Mouse (Mus musculus) forebrain, embryonic 11.5 days (tissue): ENCODE measurements around the gene Ablim1. TPM values are rescaled to one million over a fixed set of nuclear protein-coding genes. Genes with fewer than 3 reads are reported as not detected.

Source experiments
- ATAC-seq: fragments of 200-750 bp; cut with Nextera tagmentation; replicated peaks from 2 replicates; pipeline ENCODE4 v1.8.0; 2017; ENCODE audit warnings: moderate TSS enrichment; ENCODE audit not compliant: low FRiP score
- DNase-seq: peaks from one replicate; pipeline ENCODE4 v3.0.0-alpha.2; 2017; ENCODE audit warnings: low spot score
- H3K27ac ChIP-seq: fragments of 300-500 bp; sonication (generic); 2 replicates; pipeline ENCODE4 v1.5.1; 2014; ENCODE audit warnings: low read depth, low read length
- H3K27me3 ChIP-seq: fragments of 300-500 bp; sonication (generic); 2 replicates; pipeline ENCODE4 v1.6.1; 2014; ENCODE audit warnings: mild to moderate bottlenecking, low read length, mixed read lengths; ENCODE audit not compliant: control insufficient read depth, insufficient read depth
- H3K36me3 ChIP-seq: fragments of 300-500 bp; sonication (generic); 2 replicates; pipeline ENCODE4 v1.6.1; 2014; ENCODE audit warnings: mild to moderate bottlenecking, low read length, moderate library complexity, mixed read lengths; ENCODE audit not compliant: control insufficient read depth, insufficient read depth
- H3K4me1 ChIP-seq: fragments of 300-500 bp; sonication (generic); replicated peaks from 2 replicates; pipeline ENCODE4 v1.6.1; 2014; ENCODE audit warnings: low read length, mixed read lengths; ENCODE audit not compliant: control insufficient read depth, insufficient read depth
- H3K4me2 ChIP-seq: fragments of 300-500 bp; sonication (generic); 2 replicates; pipeline ENCODE4 v1.6.1; 2014; ENCODE audit warnings: low read depth, mild to moderate bottlenecking, low read length, moderate library complexity, mixed read lengths; ENCODE audit not compliant: severe bottlenecking
- H3K4me3 ChIP-seq: fragments of 300-500 bp; sonication (generic); 2 replicates; pipeline ENCODE4 v1.5.1; 2014; ENCODE audit warnings: low read depth, low read length
- H3K9ac ChIP-seq: fragments of 300-500 bp; sonication (generic); 2 replicates; pipeline ENCODE4 v1.6.1; 2014; ENCODE audit warnings: low read length
- H3K9me3 ChIP-seq: fragments of 300-500 bp; sonication (generic); 2 replicates; pipeline ENCODE4 v1.6.1; 2016; ENCODE audit warnings: low read length, mixed read lengths; ENCODE audit not compliant: control insufficient read depth
- WGBS: fragments of 180-500 bp; shearing (Covaris S2); extraction: QIAGEN DNeasy Blood & Tissue Kit; methylation state at CpG from one replicate; pipeline ENCODE4 v1.1.7; 2014; 5-methylcytosine and 5-hydroxymethylcytosine counted together
- polyA plus RNA-seq: library from polyadenylated mRNA; unstranded; fragments of >200 nt; fragmentation: Nextera tagmentation; extraction: Ambion mirVana; gene quantifications from 2 replicates; pipeline ENCODE4 v1.2.1, GENCODE M21; 2014

Ablim1 gene
- polyA plus RNA-seq, 1 experiment from 2014 or later: 17.0 TPM

DNA sequence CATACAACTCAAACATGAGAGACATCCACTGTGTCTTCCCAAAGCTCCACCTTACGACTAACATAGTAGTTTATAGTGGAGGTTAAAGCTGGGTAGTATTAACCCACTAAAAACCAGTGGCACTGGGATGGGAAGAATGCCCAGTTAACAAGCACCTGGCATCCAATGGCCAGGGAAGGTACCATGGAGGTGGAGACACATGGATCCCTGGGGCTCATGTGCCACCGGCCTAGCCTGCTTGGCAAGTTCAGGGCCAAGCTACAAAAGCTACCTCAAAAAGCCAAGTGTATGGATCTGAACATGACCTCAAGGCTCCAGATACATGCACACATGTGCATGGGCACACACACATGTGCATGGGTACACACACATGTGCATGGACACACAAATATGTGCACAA lies 230.8 kb downstream of the Ablim1 start:
- Histone ChIP-seq H3K4me1 (peaks cover 4% of the 10 kb centered on the region), H3K27me3 (no peaks in the 10 kb centered on the region), H3K36me3 (no peaks in the 10 kb centered on the region), H3K9ac (no peak overlapping the region), H3K27ac (no peak overlapping the region), H3K4me2 (no peak overlapping the region), H3K4me3 (no peak overlapping the region), H3K9me3 (no peaks in the 10 kb centered on the region)
- ATAC-seq (no peak), DNase-seq (no peak)
- 93% methylated on average over 2 of the region's 2 CpGs for WGBS

- WGBS: 73% methylated on average over 10 of the region's 10 CpGs
These were observed 231.6 kb downstream of the Ablim1 start for GRCm38 (mm10) chr19:57083183-57083555.

DNA sequence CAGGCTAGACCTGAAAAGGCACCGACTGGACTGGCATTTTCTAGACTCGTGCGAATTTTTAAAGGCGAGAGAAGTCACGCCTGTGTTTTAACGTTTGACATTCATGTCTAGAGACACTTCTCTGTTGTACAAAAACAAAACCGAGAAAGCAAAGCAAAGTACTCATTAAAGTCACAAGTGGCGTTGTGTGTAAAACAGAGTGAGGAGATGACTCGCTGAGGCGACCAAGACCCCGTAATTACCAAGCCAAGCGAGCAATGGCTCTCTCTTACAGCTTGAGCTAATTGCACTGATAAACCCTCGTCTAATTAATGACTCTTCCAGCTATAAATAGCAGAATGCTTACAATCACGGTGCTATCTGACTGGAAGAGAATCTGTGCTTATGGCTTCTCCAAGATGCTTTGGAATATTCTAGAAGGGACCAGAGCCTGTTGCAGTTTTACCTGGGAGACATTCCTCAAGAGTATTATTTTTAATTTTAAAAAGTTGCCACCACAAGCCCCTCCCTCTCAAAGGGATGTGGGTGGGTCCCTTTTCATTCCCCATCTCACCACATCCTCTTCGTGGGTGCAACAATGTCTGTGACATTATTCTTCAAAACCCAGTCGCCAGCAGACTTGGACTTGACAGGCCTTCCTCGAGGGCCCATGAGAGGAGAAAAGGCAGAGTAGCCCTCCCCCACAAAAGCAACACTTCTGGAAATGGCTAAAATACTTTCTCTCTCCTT lies 232.1 kb downstream of the Ablim1 start:
- H3K4me2 ChIP-seq: no peak overlapping the region
- 59% methylated on average over 17 of the region's 17 CpGs for WGBS
- H3K27me3 ChIP-seq: no peaks in the 10 kb centered on the region
- no peaks in the 10 kb centered on the region for H3K36me3 ChIP-seq
- DNase-seq: no peak
- H3K4me3 ChIP-seq: no peak overlapping the region
- H3K9me3 ChIP-seq: no peaks in the 10 kb centered on the region
- H3K9ac ChIP-seq: no peak overlapping the region
- H3K27ac ChIP-seq: no peak overlapping the region
- ATAC-seq: no peak
- H3K4me1 ChIP-seq: peaks cover 10% of the 10 kb centered on the region

More at GRCm38 (mm10) chr19:57083183-57083555, 231.6 kb downstream of the Ablim1 start:
- Histone ChIP-seq H3K9ac (no peak overlapping the region), H3K9me3 (no peaks in the 10 kb centered on the region), H3K4me3 (no peak overlapping the region), H3K27ac (no peak overlapping the region), H3K36me3 (no peaks in the 10 kb centered on the region), H3K27me3 (no peaks in the 10 kb centered on the region), H3K4me2 (no peak overlapping the region), H3K4me1 (peaks cover 10% of the 10 kb centered on the region)
- DNase-seq (no peak), ATAC-seq (no peak)

GRCm38 (mm10) chr19:57081536-57081935 lies 233.2 kb downstream of the Ablim1 start:
- Histone ChIP-seq H3K4me3 (no peak overlapping the region), H3K9ac (no peak overlapping the region), H3K27me3 (no peaks in the 10 kb centered on the region), H3K27ac (no peak overlapping the region), H3K4me2 (no peak overlapping the region), H3K9me3 (no peaks in the 10 kb centered on the region), H3K4me1 (peaks cover 13% of the 10 kb centered on the region), H3K36me3 (no peaks in the 10 kb centered on the region)
- ATAC-seq (no peak), DNase-seq (no peak)
- 54% methylated on average over 4 of the region's 4 CpGs for WGBS

DNA sequence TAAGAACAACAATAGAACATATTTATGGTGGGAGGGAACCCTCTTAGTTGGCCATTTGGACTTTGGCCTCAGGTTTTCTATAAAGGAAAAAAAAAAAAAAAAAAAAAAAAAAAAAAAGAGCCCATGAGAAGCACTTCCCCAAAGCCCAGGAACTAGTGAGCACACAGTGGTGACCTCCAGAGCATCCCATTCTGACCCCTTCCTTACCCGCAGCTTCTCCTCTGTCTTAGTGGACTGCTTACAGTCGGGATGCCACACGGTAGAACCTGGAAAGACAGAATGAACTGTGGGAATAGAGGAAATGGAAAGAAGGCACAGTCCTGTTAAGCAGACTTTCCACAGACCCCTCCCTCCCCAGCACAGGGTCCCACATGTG lies 235.1 kb downstream of the Ablim1 start:
- Histone ChIP-seq H3K4me1 (peaks cover 13% of the 10 kb centered on the region), H3K27me3 (no peaks in the 10 kb centered on the region), H3K4me2 (no peak overlapping the region), H3K27ac (no peak overlapping the region), H3K9ac (no peak overlapping the region), H3K9me3 (no peaks in the 10 kb centered on the region), H3K36me3 (no peaks in the 10 kb centered on the region), H3K4me3 (no peak overlapping the region)
- ATAC-seq: no peak
- 89% methylated on average over 3 of the region's 3 CpGs for WGBS
- no peak for DNase-seq

DNA sequence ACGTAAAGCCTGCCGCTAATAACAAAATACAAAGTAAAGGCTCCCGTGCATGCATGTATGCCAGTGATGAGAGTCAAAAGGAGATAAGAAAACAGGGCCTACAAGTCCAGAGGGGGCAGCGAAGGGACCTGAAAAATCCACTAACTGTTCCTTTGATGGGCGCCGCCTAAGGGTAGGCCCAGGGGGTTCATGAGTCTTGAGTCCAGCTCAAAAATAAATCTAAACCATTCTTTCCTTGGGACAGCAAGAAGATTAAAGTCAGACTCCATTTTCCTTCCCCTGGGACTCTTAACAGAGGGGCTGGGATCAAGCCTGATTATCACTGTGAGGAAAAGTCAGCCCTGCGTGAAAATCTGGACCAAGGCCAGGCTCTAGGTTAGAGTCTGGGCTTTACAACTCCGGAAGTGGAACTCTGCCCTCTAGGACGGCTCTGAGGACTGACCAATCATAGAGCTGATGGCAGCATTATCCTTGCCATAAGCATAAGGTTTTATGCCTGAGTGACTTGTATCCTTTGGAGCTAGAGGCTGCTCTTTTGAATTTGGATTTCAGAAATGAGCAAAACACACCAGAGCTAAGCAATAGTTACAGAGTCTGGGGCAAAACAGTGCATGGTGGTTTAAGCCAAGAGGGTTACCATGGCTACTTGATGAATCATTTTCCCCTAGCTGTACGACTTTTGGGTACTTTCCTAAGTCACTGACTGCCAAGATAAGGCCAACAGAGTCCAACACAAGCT lies 235.7 kb downstream of the Ablim1 start:
- H3K36me3 ChIP-seq: no peaks in the 10 kb centered on the region
- H3K9me3 ChIP-seq: no peaks in the 10 kb centered on the region
- WGBS: 37% methylated on average over 10 of the region's 10 CpGs
- H3K27me3 ChIP-seq: no peaks in the 10 kb centered on the region
- ATAC-seq (no peak), DNase-seq (no peak)
- no peak overlapping the region; the same call in 1 of the 2 replicates for H3K4me2 ChIP-seq
- H3K9ac ChIP-seq: no peak overlapping the region
- H3K4me3 ChIP-seq: no peak overlapping the region
- peak overlapping the region; percentile 41; the same call in 1 of the 2 replicates for H3K27ac ChIP-seq
- H3K4me1 ChIP-seq: peaks cover 13% of the 10 kb centered on the region

DNA sequence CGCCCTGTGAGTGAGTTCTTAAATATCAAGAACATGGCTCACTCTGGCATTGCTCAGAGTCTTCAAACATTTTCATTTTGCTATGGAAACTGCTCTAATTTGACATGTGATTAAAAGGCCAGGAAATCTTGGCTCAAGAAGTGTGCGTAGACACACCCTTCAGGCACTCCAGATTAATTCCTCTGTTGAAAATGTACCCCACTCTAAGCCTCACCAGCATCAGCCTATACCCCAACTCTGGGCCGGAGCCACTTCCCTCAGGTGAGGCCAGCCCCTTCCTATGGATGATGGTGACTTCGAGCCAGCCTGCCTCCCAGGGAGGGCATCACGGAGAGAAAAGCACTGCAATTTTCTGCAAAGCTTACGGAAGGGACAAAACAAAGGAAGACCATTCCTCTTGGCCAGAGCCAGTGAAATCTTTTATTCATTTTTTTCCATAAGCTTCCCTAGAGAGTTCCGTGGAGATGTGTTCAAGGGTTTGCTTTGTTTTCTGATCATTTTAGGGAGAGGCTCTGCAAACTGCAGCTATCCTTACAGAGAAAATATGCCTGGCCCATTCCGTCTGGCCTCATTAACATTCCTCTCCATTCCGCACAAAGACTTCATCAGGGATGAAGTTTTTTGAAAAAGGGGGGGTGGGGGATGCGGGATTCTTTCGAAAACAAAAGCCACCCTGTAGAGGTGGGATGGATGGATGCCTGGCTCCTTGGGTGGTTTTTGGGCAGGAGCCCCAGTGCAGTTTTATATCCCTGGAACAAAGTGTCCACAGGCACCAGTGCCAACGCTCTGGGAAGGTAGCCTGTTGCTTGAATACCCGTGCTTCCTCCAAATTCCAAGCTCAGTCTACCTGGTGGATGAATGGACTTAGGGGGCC lies 236.7 kb downstream of the Ablim1 start:
- Histone ChIP-seq H3K27ac (peak overlapping the region; percentile 41), H3K4me3 (no peak overlapping the region), H3K27me3 (no peaks in the 10 kb centered on the region), H3K4me1 (peaks cover 13% of the 10 kb centered on the region), H3K4me2 (peak overlapping the region; percentile 21; the same call in 1 of the 2 replicates), H3K9me3 (no peaks in the 10 kb centered on the region), H3K9ac (no peak overlapping the region), H3K36me3 (no peaks in the 10 kb centered on the region)
- WGBS: 14% methylated on average over 13 of the region's 13 CpGs
- peak; percentile 67 for ATAC-seq
- peak; percentile 69 for DNase-seq

DNA sequence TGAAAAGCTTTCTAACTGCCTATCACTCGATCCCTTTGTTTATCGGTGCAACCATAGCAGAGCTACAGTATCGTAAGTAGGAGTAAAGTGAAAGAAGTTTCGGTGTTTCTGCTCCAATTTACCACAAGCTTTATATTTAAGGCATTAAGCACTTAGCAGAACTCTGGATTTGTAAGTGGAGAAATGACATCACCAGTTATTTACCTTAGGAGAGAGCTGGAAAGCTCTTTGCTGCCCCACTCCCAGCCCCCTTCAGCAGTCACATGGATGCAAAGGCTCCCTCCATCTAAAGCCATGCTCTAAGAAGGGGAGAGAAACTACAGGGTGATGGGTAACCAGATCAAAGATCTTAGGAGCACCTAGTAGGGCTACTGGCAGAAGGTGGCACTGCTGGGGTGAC lies 241.3 kb downstream of the Ablim1 start:
- 96% methylated on average over 4 of the region's 4 CpGs for WGBS
- no peaks in the 10 kb centered on the region for H3K36me3 ChIP-seq
- DNase-seq (no peak), ATAC-seq (no peak)
- no peak overlapping the region for H3K9ac ChIP-seq
- peaks cover 4% of the 10 kb centered on the region for H3K4me1 ChIP-seq
- H3K27me3 ChIP-seq: no peaks in the 10 kb centered on the region
- H3K9me3 ChIP-seq: no peaks in the 10 kb centered on the region
- H3K27ac ChIP-seq: no peak overlapping the region
- no peak overlapping the region for H3K4me2 ChIP-seq
- no peak overlapping the region for H3K4me3 ChIP-seq
